Mouse (Mus musculus) layer of hippocampus, adult 8-10 months (tissue): ENCODE results near the gene Trip11. TPM values are rescaled to one million over a fixed set of nuclear protein-coding genes. Genes with fewer than 3 reads are reported as not detected.
A peak's percentile ranks its signal among the peaks of the same experiment; 100 is the strongest.
"Not testable (repeated sequence)": the region's sequence is repeated elsewhere in the genome, so short reads cannot be mapped to it uniquely, and the experiment has no call there.

ENCODE experiments used
- DNase-seq, 2 experiments: peaks; one replicate each; pipeline ENCODE4 v3.0.0; 2022; ENCODE audit warnings: low spot score in 2 of 2
- total RNA-seq, 4 experiments: library from RNA; stranded (reverse); gene quantifications; 2 replicates each; pipeline ENCODE4 v1.2.4; 2022

Gene Trip11
- 10 to 100 TPM; 30.9 to 36.2 (median 33.2) TPM for total RNA-seq

- peak; percentile 81 to 92 for DNase-seq
These were observed at the start of gene Trip11 for GRCm38 (mm10) chr12:101912626-101913490. Gene Trip11 (minus strand): TSS chr12:101913267.

GRCm38 (mm10) chr12:101958960-101959780, 46.1 kb upstream of the Trip11 start:
- not testable (repeated sequence) for DNase-seq

GRCm38 (mm10) chr12:101958556-101958955, 45.5 kb upstream of the Trip11 start:
- no peak for DNase-seq

- DNase-seq = peak; percentile 95 to 97
These were observed 45.0 kb upstream of the Trip11 start, which contains the start of gene Atxn3 for GRCm38 (mm10) chr12:101957942-101958544. Gene Atxn3 (minus strand): TSS chr12:101958246.

- peak in 1 of 2 experiments; percentile 30 for DNase-seq
These were observed 44.2 kb upstream of the Trip11 start for GRCm38 (mm10) chr12:101957079-101957941.

- DNase-seq = not testable (repeated sequence)
These were observed 42.8 kb upstream of the Trip11 start for GRCm38 (mm10) chr12:101955821-101956220.

GRCm38 (mm10) chr12:101948801-101949200, 35.7 kb upstream of the Trip11 start:
- DNase-seq = no peak

- DNase-seq = peak in 1 of 2 experiments; percentile 5
These were observed 34.9 kb upstream of the Trip11 start for GRCm38 (mm10) chr12:101947986-101948385.

- DNase-seq = no peak
These were observed 24.5 kb upstream of the Trip11 start for GRCm38 (mm10) chr12:101937572-101937971.

- no peak for DNase-seq
These were observed 22.2 kb upstream of the Trip11 start for GRCm38 (mm10) chr12:101935223-101935622.

GRCm38 (mm10) chr12:101928423-101928822, 15.4 kb upstream of the Trip11 start:
- DNase-seq = no peak

GRCm38 (mm10) chr12:101922313-101922712, 9.2 kb upstream of the Trip11 start:
- no peak for DNase-seq

- no peak for DNase-seq
These were observed 6.8 kb upstream of the Trip11 start for GRCm38 (mm10) chr12:101919847-101920246.

GRCm38 (mm10) chr12:101917165-101917564, 4.1 kb upstream of the Trip11 start:
- DNase-seq = no peak

GRCm38 (mm10) chr12:101911346-101911745, 1.7 kb downstream of the Trip11 start:
- DNase-seq = no peak

GRCm38 (mm10) chr12:101910360-101910759, 2.7 kb downstream of the Trip11 start:
- DNase-seq = no peak

GRCm38 (mm10) chr12:101905817-101906216, 7.2 kb downstream of the Trip11 start:
- DNase-seq = no peak

GRCm38 (mm10) chr12:101904906-101905305, 8.2 kb downstream of the Trip11 start:
- DNase-seq = no peak

GRCm38 (mm10) chr12:101904170-101904569, 8.9 kb downstream of the Trip11 start:
- no peak for DNase-seq

GRCm38 (mm10) chr12:101899671-101900245, 13.3 kb downstream of the Trip11 start:
- no peak for DNase-seq
